Mouse (Mus musculus) spleen, adult 2 months (tissue): ENCODE data around the gene Unc13d.

Source experiments
- CTCF ChIP-seq: fragments of 200-500 bp; IDR thresholded peaks from 2 replicates; pipeline ENCODE4 v1.5.1; 2011; ENCODE audit warnings: mild to moderate bottlenecking, inconsistent platforms; ENCODE audit not compliant: insufficient read depth, insufficient read length, insufficient replicate concordance; ENCODE audit errors: extremely low read depth
- POLR2A ChIP-seq: fragments of 200-500 bp; IDR thresholded peaks from 2 replicates; pipeline ENCODE4 v1.6.1; 2011; ENCODE audit warnings: low read depth, low read length, inconsistent platforms

DNA sequence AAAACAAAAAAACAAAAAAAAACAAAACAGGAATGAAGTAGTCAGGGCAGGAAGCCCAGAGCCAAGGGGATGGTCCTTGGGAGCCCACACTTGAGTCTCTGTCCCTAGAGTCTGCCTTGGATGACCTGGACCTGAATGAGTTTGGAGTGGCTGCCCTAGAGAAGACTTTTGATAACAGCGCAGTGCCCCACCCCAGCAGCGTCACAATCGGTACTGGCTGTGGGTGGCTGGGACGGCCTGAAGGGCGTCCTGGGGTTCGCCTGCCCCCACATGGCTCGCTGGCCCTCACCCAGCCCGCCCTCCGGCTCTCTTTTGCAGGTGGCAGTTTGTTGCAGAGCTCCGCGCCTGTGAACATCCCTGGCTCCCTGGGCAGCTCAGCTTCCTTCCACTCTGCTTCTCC, 21.9 kb downstream of the Unc13d start:
- TF ChIP-seq CTCF: no peak
- no peak for TF ChIP-seq POLR2A
